Mouse (Mus musculus): ENCODE results near the gene Atp5e.

- TF ChIP-seq CTCF (IDR thresholded peaks at IDR 0.05) (no peak), EP300 (IDR thresholded peaks at IDR 0.05) (no peak)
Observed at GRCm38 (mm10) chr2:174472818-174473549, 9.1 kb upstream of the Atp5e start, which contains the start of gene Prelid3b.

Data from lung, postnatal 0 days (tissue).